Mouse (Mus musculus): Measurements from ENCODE around the gene Hmga2. TPM values are rescaled to one million over a fixed set of nuclear protein-coding genes. Genes with fewer than 3 reads are reported as not detected.

Hmga2 gene
- polyA plus RNA-seq (2012; rRNA removed): 0.10 and 0.11 TPM in 2 replicates

- H3K4me3 ChIP-seq (ENCODE audit: insufficient read depth, low read length): no peak within 1 kb of the TSS; the same call in 1 of the 2 replicates
- TF ChIP-seq CTCF (IDR thresholded peaks at IDR 0.05; ENCODE audit: extremely low read depth, insufficient read depth, low read length): no peak
- TF ChIP-seq POLR2A (IDR thresholded peaks at IDR 0.05; ENCODE audit: extremely low read depth, insufficient read depth, low read length): no peak
- H3K4me1 ChIP-seq (ENCODE audit: control insufficient read depth, insufficient read depth, low read length): no peaks in the 10 kb centered on the region
- H3K27ac ChIP-seq (ENCODE audit: insufficient read depth, low read length): no peak within 1 kb of the TSS
Observed at GRCm38 (mm10) chr10:120475601-120476515, at the start of gene Hmga2. Gene Hmga2 (minus strand): TSS chr10:120476469.

DNA sequence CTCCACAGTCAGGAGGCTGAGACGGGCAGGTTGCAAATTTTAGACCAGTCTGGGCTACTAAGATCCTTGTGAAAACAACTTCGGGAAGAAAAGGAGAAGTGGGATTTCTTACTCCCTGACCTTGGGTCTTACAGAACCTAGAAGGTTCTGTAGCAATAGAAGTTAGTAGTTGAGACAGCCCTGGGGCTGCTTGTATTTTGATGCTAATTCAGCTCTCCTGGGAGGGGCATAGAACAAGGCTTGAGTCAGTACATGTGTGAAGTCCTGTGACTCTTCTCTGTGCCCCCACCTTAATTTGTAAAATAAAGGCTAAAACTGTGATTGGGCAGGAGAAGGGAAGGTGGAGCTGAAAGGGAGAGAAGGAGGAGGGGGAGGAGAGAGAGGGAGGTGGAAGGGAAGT, 46.7 kb upstream of the Hmga2 start:
- no peaks in the 10 kb centered on the region for H3K4me1 ChIP-seq (ENCODE audit: control insufficient read depth, insufficient read depth, low read length)
- no peak overlapping the region for H3K4me3 ChIP-seq (ENCODE audit: insufficient read depth, low read length)
- TF ChIP-seq POLR2A (IDR thresholded peaks at IDR 0.05; ENCODE audit: extremely low read depth, insufficient read depth, low read length): no peak
- TF ChIP-seq CTCF (IDR thresholded peaks at IDR 0.05; ENCODE audit: extremely low read depth, insufficient read depth, low read length): no peak
- H3K27ac ChIP-seq (ENCODE audit: insufficient read depth, low read length): no peak overlapping the region

DNA sequence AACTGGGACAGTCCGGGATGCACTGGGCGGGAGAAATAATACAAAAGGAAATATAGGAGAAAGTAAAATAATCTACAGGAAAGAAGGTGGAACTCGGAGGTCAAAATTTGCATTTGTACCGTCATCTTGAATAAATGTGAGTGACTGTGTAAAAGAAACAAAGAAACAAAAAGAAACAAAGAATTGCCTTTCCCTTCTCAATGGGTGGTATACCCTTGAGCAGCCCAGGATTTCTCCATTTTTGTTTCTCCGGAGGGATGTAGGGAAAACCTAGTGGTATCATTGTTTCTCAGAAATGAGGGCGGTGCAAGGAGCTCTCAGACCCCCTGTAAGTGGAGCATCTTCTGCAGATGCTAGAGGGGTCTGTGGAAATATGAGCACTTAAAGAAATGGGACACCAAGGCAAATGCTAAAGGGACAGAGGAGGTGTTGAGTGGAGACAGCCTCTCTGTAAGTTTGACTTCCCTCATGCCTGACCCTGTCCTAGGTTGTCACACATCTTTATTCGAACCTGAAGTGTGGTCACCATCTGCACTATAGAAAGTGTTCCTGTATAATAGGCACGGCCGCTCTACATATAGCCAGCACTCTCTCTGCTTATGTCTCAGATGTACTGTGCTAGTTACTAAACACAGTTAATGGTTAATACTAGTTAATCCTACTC, 45.8 kb upstream of the Hmga2 start:
- Histone ChIP-seq H3K4me1 (ENCODE audit: control insufficient read depth, insufficient read depth, low read length) (no peaks in the 10 kb centered on the region), H3K4me3 (ENCODE audit: insufficient read depth, low read length) (no peak overlapping the region), H3K27ac (ENCODE audit: insufficient read depth, low read length) (no peak overlapping the region)
- no peak for TF ChIP-seq POLR2A (IDR thresholded peaks at IDR 0.05; ENCODE audit: extremely low read depth, insufficient read depth, low read length)
- no peak for TF ChIP-seq CTCF (IDR thresholded peaks at IDR 0.05; ENCODE audit: extremely low read depth, insufficient read depth, low read length)

DNA sequence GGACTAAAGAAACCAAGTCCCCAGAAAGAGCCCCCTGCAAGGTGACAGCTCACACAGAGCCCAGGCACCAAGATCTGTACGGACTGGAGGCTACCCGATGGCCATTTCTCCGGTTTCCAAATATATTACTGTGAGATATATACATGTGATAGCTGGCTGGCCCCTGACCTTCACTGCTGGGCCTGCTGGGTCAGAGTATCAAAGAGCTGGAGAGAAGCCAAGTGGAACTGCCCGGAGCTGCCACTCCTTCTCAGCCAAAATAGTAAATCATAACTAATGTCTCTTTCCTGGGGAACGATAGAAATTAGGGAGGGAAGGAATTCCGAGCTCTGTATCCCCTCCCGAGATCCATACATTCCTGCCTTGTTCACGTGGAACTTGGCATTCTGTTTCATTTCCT, 40.0 kb upstream of the Hmga2 start:
- H3K4me1 ChIP-seq (ENCODE audit: control insufficient read depth, insufficient read depth, low read length): no peaks in the 10 kb centered on the region
- TF ChIP-seq POLR2A (IDR thresholded peaks at IDR 0.05; ENCODE audit: extremely low read depth, insufficient read depth, low read length) (no peak), CTCF (IDR thresholded peaks at IDR 0.05; ENCODE audit: extremely low read depth, insufficient read depth, low read length) (no peak)
- no peak overlapping the region for H3K27ac ChIP-seq (ENCODE audit: insufficient read depth, low read length)

GRCm38 (mm10) chr10:120513721-120514120, 37.5 kb upstream of the Hmga2 start:
- Histone ChIP-seq H3K4me3 (ENCODE audit: insufficient read depth, low read length) (no peak overlapping the region), H3K27ac (ENCODE audit: insufficient read depth, low read length) (no peak overlapping the region), H3K4me1 (ENCODE audit: control insufficient read depth, insufficient read depth, low read length) (no peaks in the 10 kb centered on the region)
- no peak for TF ChIP-seq CTCF (IDR thresholded peaks at IDR 0.05; ENCODE audit: extremely low read depth, insufficient read depth, low read length)
- no peak for TF ChIP-seq POLR2A (IDR thresholded peaks at IDR 0.05; ENCODE audit: extremely low read depth, insufficient read depth, low read length)

More for the DNA sequence above, 40.0 kb upstream of the Hmga2 start:
- H3K4me3 ChIP-seq (ENCODE audit: insufficient read depth, low read length): no peak overlapping the region

- H3K4me1 ChIP-seq (ENCODE audit: control insufficient read depth, insufficient read depth, low read length): no peaks in the 10 kb centered on the region
- no peak overlapping the region for H3K27ac ChIP-seq (ENCODE audit: insufficient read depth, low read length)
- TF ChIP-seq CTCF (IDR thresholded peaks at IDR 0.05; ENCODE audit: extremely low read depth, insufficient read depth, low read length): no peak
- H3K4me3 ChIP-seq (ENCODE audit: insufficient read depth, low read length): no peak overlapping the region
Observed at GRCm38 (mm10) chr10:120512946-120513345, 36.7 kb upstream of the Hmga2 start.

DNA sequence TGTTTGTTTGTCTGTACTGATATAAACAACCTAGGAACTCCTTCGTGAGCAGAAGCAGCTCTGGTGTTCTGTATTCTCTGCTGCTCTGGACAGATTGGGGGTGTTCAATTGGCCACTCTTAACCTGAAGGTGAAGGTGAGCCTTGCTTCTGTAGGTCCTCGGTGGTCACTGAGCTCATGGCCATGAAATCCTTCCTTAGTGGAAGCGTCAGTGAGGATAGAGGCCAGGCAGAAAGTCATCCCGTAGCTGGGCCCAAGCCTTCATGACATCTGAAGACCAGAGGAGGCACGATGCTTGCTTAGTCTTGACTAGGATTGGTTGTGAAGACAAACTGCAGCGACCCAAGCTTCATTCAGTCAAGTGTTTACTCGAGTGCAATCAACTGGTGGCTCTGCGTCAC, 35.9 kb upstream of the Hmga2 start:
- TF ChIP-seq CTCF (IDR thresholded peaks at IDR 0.05; ENCODE audit: extremely low read depth, insufficient read depth, low read length) (no peak), POLR2A (IDR thresholded peaks at IDR 0.05; ENCODE audit: extremely low read depth, insufficient read depth, low read length) (no peak)
- H3K27ac ChIP-seq (ENCODE audit: insufficient read depth, low read length): no peak overlapping the region
- H3K4me1 ChIP-seq (ENCODE audit: control insufficient read depth, insufficient read depth, low read length): no peaks in the 10 kb centered on the region
- H3K4me3 ChIP-seq (ENCODE audit: insufficient read depth, low read length): no peak overlapping the region

GRCm38 (mm10) chr10:120503959-120504358, 27.7 kb upstream of the Hmga2 start:
- TF ChIP-seq CTCF (IDR thresholded peaks at IDR 0.05; ENCODE audit: extremely low read depth, insufficient read depth, low read length): no peak
- TF ChIP-seq POLR2A (IDR thresholded peaks at IDR 0.05; ENCODE audit: extremely low read depth, insufficient read depth, low read length): no peak
- H3K27ac ChIP-seq (ENCODE audit: insufficient read depth, low read length): no peak overlapping the region
- no peak overlapping the region for H3K4me3 ChIP-seq (ENCODE audit: insufficient read depth, low read length)
- H3K4me1 ChIP-seq (ENCODE audit: control insufficient read depth, insufficient read depth, low read length): no peaks in the 10 kb centered on the region

GRCm38 (mm10) chr10:120500794-120501193, 24.5 kb upstream of the Hmga2 start:
- no peak overlapping the region for H3K4me3 ChIP-seq (ENCODE audit: insufficient read depth, low read length)
- no peak for TF ChIP-seq POLR2A (IDR thresholded peaks at IDR 0.05; ENCODE audit: extremely low read depth, insufficient read depth, low read length)
- no peak overlapping the region for H3K27ac ChIP-seq (ENCODE audit: insufficient read depth, low read length)
- no peaks in the 10 kb centered on the region for H3K4me1 ChIP-seq (ENCODE audit: control insufficient read depth, insufficient read depth, low read length)

DNA sequence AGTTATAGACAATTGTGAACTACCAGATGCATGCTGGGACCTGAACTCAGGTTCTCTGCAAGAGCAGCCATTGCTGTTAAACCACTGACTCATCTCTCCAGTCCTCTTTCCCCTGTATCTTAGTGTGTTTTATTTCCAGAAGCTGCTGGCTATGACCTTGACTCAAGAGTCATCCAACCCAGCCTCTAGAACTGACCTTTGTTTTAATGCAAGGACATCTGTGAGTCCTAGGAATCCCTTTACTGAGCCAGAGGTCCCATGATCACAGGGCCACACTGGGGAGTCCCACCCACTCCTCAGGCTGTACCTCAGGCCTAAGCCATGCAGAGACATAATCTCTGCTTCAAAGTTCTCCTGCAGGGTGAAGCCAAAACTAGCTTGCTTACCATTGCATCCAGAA, 21.8 kb upstream of the Hmga2 start:
- no peak overlapping the region for H3K27ac ChIP-seq (ENCODE audit: insufficient read depth, low read length)
- no peaks in the 10 kb centered on the region for H3K4me1 ChIP-seq (ENCODE audit: control insufficient read depth, insufficient read depth, low read length)
- H3K4me3 ChIP-seq (ENCODE audit: insufficient read depth, low read length): no peak overlapping the region
- no peak for TF ChIP-seq POLR2A (IDR thresholded peaks at IDR 0.05; ENCODE audit: extremely low read depth, insufficient read depth, low read length)
- no peak for TF ChIP-seq CTCF (IDR thresholded peaks at IDR 0.05; ENCODE audit: extremely low read depth, insufficient read depth, low read length)

All from cortical plate, adult 2 months (tissue).